Mouse (Mus musculus): ENCODE measurements at regions not wholly inside any gene's neighbourhood (a gene's known extent, or its start where the extent isn't known, plus 50 kb on each side); places are given as distances from the start of the nearest gene placed in this dataset.
"Not testable (repeated sequence)": the region's sequence is repeated elsewhere in the genome, so short reads cannot be mapped to it uniquely, and the experiment has no call there.

- DNase-seq (ENCODE audit: low read depth, low spot score), result no peak
Observed at GRCm38 (mm10) chr14:48607131-48607530, 66.5 kb downstream of the Otx2 start.

- DNase-seq (ENCODE audit: low read depth, low spot score), result no peak
Observed at GRCm38 (mm10) chr14:48603490-48603889, 70.1 kb downstream of the Otx2 start.

- no peak for DNase-seq (ENCODE audit: low read depth, low spot score)
Observed at GRCm38 (mm10) chr14:48594334-48594733, 79.3 kb downstream of the Otx2 start.

GRCm38 (mm10) chr14:48593363-48593762 is 80.3 kb downstream of the Otx2 start:
- DNase-seq (ENCODE audit: low read depth, low spot score), result no peak

- no peak for DNase-seq (ENCODE audit: low read depth, low spot score)
Observed at GRCm38 (mm10) chr14:48591483-48592230, 82.0 kb downstream of the Otx2 start.

GRCm38 (mm10) chr14:48590426-48590825 is 83.2 kb downstream of the Otx2 start:
- no peak for DNase-seq (ENCODE audit: low read depth, low spot score)

GRCm38 (mm10) chr14:48589702-48590325 is 83.8 kb downstream of the Otx2 start:
- no peak for DNase-seq (ENCODE audit: low read depth, low spot score)

GRCm38 (mm10) chr14:48585820-48586219 is 87.8 kb downstream of the Otx2 start:
- no peak for DNase-seq (ENCODE audit: low read depth, low spot score)

GRCm38 (mm10) chr14:48584571-48584970 is 89.0 kb downstream of the Otx2 start:
- no peak for DNase-seq (ENCODE audit: low read depth, low spot score)

GRCm38 (mm10) chr14:48583516-48583915 is 90.1 kb downstream of the Otx2 start:
- DNase-seq (ENCODE audit: low read depth, low spot score), result no peak

GRCm38 (mm10) chr14:48582080-48582479 is 91.5 kb downstream of the Otx2 start:
- peak; percentile 2 for DNase-seq (ENCODE audit: low read depth, low spot score)

- DNase-seq (ENCODE audit: low read depth, low spot score), result not testable (repeated sequence)
Observed at GRCm38 (mm10) chr14:48581308-48581707, 92.3 kb downstream of the Otx2 start.

GRCm38 (mm10) chr14:48580396-48580795 is 93.2 kb downstream of the Otx2 start:
- no peak for DNase-seq (ENCODE audit: low read depth, low spot score)

- DNase-seq (ENCODE audit: low read depth, low spot score), result no peak
Observed at GRCm38 (mm10) chr14:48579985-48580384, 93.6 kb downstream of the Otx2 start.
